Mouse (Mus musculus) E14TG2a.4 (cell line): ENCODE data around the gene Pcgf1.

ENCODE experiments used
- CTCF ChIP-seq: conservative IDR thresholded peaks from 2 replicates; pipeline ENCODE4 v1.5.1; 2014; ENCODE audit warnings: low read length
- POU5F1 ChIP-seq: IDR thresholded peaks from 2 replicates; pipeline ENCODE4 v1.6.1; 2014; ENCODE audit warnings: low read length, borderline replicate concordance

- TF ChIP-seq CTCF (no peak), POU5F1 (no peak)
Measured at GRCm38 (mm10) chr6:83117616-83118015, 39.9 kb downstream of the Pcgf1 start.
